Mouse (Mus musculus): ENCODE measurements at regions not wholly inside any gene's neighbourhood (a gene's known extent, or its start where the extent isn't known, plus 50 kb on each side); places are given as distances from the start of the nearest gene placed in this dataset.

GRCm38 (mm10) chr19:13980988-13981630, 67.8 kb downstream of the Olfr1505 start:
- ATAC-seq (ENCODE audit: extremely low read depth, insufficient number of reproducible peaks, low FRiP score, poor library complexity, severe bottlenecking), result 0 out of 2 replicates have a peak, but pooled peaks have one; percentile 19

GRCm38 (mm10) chr19:13982823-13983222, 69.5 kb downstream of the Olfr1505 start:
- no peak for ATAC-seq (ENCODE audit: extremely low read depth, insufficient number of reproducible peaks, low FRiP score, poor library complexity, severe bottlenecking)
